Mouse (Mus musculus) small intestine, adult 2 months (tissue): Measurements from ENCODE around the gene Bcor. TPM values are rescaled to one million over a fixed set of nuclear protein-coding genes. Genes with fewer than 3 reads are reported as not detected.

Experiments used
- H3K27ac ChIP-seq: fragments of 200-500 bp; 2 replicates; pipeline ENCODE4 v1.5.1; 2012; ENCODE audit warnings: low read depth, low read length, control low read depth, inconsistent platforms; ENCODE audit not compliant: insufficient read depth
- H3K27me3 ChIP-seq: fragments of 200-500 bp; 2 replicates; pipeline ENCODE4 v1.6.1; 2012; ENCODE audit warnings: mild to moderate bottlenecking, moderate library complexity, low read length, inconsistent platforms; ENCODE audit not compliant: control insufficient read depth, insufficient read depth
- H3K36me3 ChIP-seq: fragments of 200-500 bp; 2 replicates; pipeline ENCODE4 v1.6.1; 2012; ENCODE audit warnings: mild to moderate bottlenecking, low read length, control low read depth, inconsistent platforms; ENCODE audit not compliant: control insufficient read depth, insufficient read depth
- H3K4me1 ChIP-seq: fragments of 200-500 bp; 2 replicates; pipeline ENCODE4 v1.6.1; 2012; ENCODE audit warnings: low read length, inconsistent platforms, mixed read lengths; ENCODE audit not compliant: control insufficient read depth, insufficient read depth, insufficient read length
- H3K4me3 ChIP-seq: fragments of 200-500 bp; 2 replicates; pipeline ENCODE4 v1.5.1; 2012; ENCODE audit warnings: low read depth, mild to moderate bottlenecking, control low read depth, inconsistent platforms, low read length, moderate library complexity
- CTCF ChIP-seq: fragments of 200-500 bp; IDR thresholded peaks from 2 replicates; pipeline ENCODE4 v1.5.1; 2012; ENCODE audit warnings: low read depth, mild to moderate bottlenecking, control low read depth, inconsistent platforms, low read length, moderate library complexity, mixed read lengths; ENCODE audit not compliant: insufficient replicate concordance, insufficient read length; ENCODE audit errors: extremely low read depth
- POLR2A ChIP-seq: fragments of 200-500 bp; IDR thresholded peaks from 2 replicates; pipeline ENCODE4 v1.6.1; 2012; ENCODE audit warnings: low read depth, mild to moderate bottlenecking, control low read depth, inconsistent platforms, low read length, moderate library complexity
- WGBS: fragments of 180-500 bp; shearing (Covaris S2); methylation state at CpG from one replicate; pipeline ENCODE4 v1.1.7; 2018; 5-methylcytosine and 5-hydroxymethylcytosine counted together
- polyA plus RNA-seq: library from polyadenylated mRNA; depleted of rRNA; stranded (reverse); fragments of >200 nt; gene quantifications from 2 replicates; pipeline ENCODE4 v1.2.3, GENCODE M21; 2012

Bcor gene
- polyA plus RNA-seq, 1 experiment, result 5.5 TPM

DNA sequence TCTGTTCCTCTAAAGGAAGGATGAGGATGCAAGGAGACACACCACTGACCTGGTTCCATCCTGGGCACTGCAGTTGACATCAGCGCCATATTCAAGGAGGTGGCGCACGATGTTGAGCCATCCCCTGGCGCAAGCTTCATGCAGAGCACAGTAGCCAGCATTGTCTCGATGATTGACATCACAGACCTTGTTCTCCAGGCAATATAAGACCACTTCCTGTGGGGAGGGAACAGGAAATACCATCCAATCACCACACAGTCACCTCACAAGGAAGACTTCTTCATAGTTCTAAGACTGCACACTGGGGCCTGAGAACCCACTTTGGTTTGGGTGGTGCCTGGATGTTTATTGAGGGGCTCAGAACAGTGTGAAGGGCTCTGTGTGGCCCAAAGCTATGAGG, 118.7 kb downstream of the Bcor start:
- TF ChIP-seq CTCF (no peak), POLR2A (no peak)
- no peak overlapping the region for H3K27ac ChIP-seq
- H3K4me1 ChIP-seq, result peaks cover 9% of the 10 kb centered on the region; the same call in 1 of the 2 replicates
- H3K4me3 ChIP-seq, result no peak overlapping the region
- 89% methylated on average over 5 of the region's 5 CpGs for WGBS
- H3K36me3 ChIP-seq, result peaks cover 29% of the 10 kb centered on the region
- no peaks in the 10 kb centered on the region for H3K27me3 ChIP-seq

GRCm38 (mm10) chrX:12014726-12015464, 145.3 kb downstream of the Bcor start:
- TF ChIP-seq CTCF (no peak), POLR2A (no peak)
- Histone ChIP-seq H3K36me3 (no peaks in the 10 kb centered on the region), H3K27ac (no peak overlapping the region; the same call in 1 of the 2 replicates), H3K4me1 (no peaks in the 10 kb centered on the region), H3K27me3 (no peaks in the 10 kb centered on the region), H3K4me3 (peak overlapping the region; percentile 16; the same call in 1 of the 2 replicates)
- 55% methylated on average over 15 of the region's 15 CpGs for WGBS

GRCm38 (mm10) chrX:12010660-12011059, 149.5 kb downstream of the Bcor start:
- no peak for TF ChIP-seq CTCF
- TF ChIP-seq POLR2A, result no peak
- peaks cover 2% of the 10 kb centered on the region; the same call in 1 of the 2 replicates for H3K4me1 ChIP-seq
- no peaks in the 10 kb centered on the region for H3K36me3 ChIP-seq
- 43% methylated on average over 1 of the region's 1 CpGs for WGBS
- no peak overlapping the region for H3K4me3 ChIP-seq
- no peak overlapping the region for H3K27ac ChIP-seq
- H3K27me3 ChIP-seq, result no peaks in the 10 kb centered on the region

- Histone ChIP-seq H3K27me3 (no peaks in the 10 kb centered on the region), H3K36me3 (no peaks in the 10 kb centered on the region), H3K4me1 (peaks cover 10% of the 10 kb centered on the region; the same call in 1 of the 2 replicates), H3K4me3 (no peak overlapping the region), H3K27ac (no peak overlapping the region)
- no peak for TF ChIP-seq CTCF
- no peak for TF ChIP-seq POLR2A
- 62% methylated on average over 3 of the region's 3 CpGs for WGBS
These were observed 151.1 kb downstream of the Bcor start for GRCm38 (mm10) chrX:12009046-12009445.

GRCm38 (mm10) chrX:12007832-12008540, 152.2 kb downstream of the Bcor start:
- peaks cover 13% of the 10 kb centered on the region; the same call in 1 of the 2 replicates for H3K4me1 ChIP-seq
- H3K4me3 ChIP-seq, result no peak overlapping the region
- no peaks in the 10 kb centered on the region for H3K27me3 ChIP-seq
- no peak overlapping the region for H3K27ac ChIP-seq
- WGBS, result 67% methylated on average over 11 of the region's 11 CpGs
- H3K36me3 ChIP-seq, result no peaks in the 10 kb centered on the region
- no peak for TF ChIP-seq POLR2A
- TF ChIP-seq CTCF, result no peak

- Histone ChIP-seq H3K4me3 (peak overlapping the region; percentile 80), H3K4me1 (peaks cover 14% of the 10 kb centered on the region; the same call in 1 of the 2 replicates), H3K27ac (peak overlapping the region; percentile 93), H3K36me3 (no peaks in the 10 kb centered on the region), H3K27me3 (no peaks in the 10 kb centered on the region)
- 9% methylated on average over 53 of the region's 75 CpGs for WGBS
- TF ChIP-seq CTCF (no peak), POLR2A (0 out of 2 replicates have a peak, but pooled peaks have one; percentile 25)
These were observed 153.0 kb downstream of the Bcor start for GRCm38 (mm10) chrX:12006882-12007753.
